Mouse (Mus musculus): Measurements from ENCODE around the gene Insig2.

GRCm38 (mm10) chr1:121290841-121291240 lies 41.5 kb downstream of the Insig2 start:
- no peak for TF ChIP-seq CTCF (IDR thresholded peaks at IDR 0.05; ENCODE audit: borderline replicate concordance, extremely low read depth, insufficient read depth, insufficient read length)
- TF ChIP-seq POLR2A (IDR thresholded peaks at IDR 0.05; ENCODE audit: borderline replicate concordance, extremely low read depth, insufficient read depth, insufficient read length, poor library complexity, severe bottlenecking) = no peak
